8 mouse cellular contexts compared by ENCODE assay signal in genomic region chr10:127059174-127059967, GRCm38 (mm10). TPM values are rescaled to one million over a fixed set of nuclear protein-coding genes. Genes with fewer than 3 reads are reported as not detected.
DNase-seq lines count a peak whose midpoint lies in the region; ATAC-seq and TF ChIP-seq lines count a peak whose summit lies in the region.

No protein-coding gene starts in this region.

- no peak for TF ChIP-seq CTCF in CH12.LX (conservative IDR thresholded peaks at IDR 0.05 in 1 of 2, IDR thresholded peaks at IDR 0.05 in 1 of 2; ENCODE audit: low read depth in 2 of 2, low read length in 2 of 2)
- TF ChIP-seq CTCF in midbrain, postnatal 0 days (IDR thresholded peaks at IDR 0.05), result no peak

- H3K79me2 ChIP-seq in CH12.LX (replicated peaks; ENCODE audit: control insufficient read depth, extremely low read depth, insufficient read depth, poor library complexity, severe bottlenecking), result peaks cover 8% of the 10 kb centered on the region

- H3K27ac ChIP-seq in heart, embryonic 13.5 days (replicated peaks), result no peak overlapping the region; the same call in 1 of the 2 replicates
- H3K27ac ChIP-seq in CH12.LX (ENCODE audit: insufficient read depth, low read depth), result no peak overlapping the region
- peak overlapping the region; percentile 48; the same call in 1 of the 2 replicates for H3K27ac ChIP-seq in intestine, embryonic 15.5 days
- peak overlapping the region; percentile 92 for H3K27ac ChIP-seq in midbrain, postnatal 0 days (ENCODE audit: low read depth, low read length)

- TF ChIP-seq RAD21 in CH12.LX (IDR thresholded peaks at IDR 0.05; ENCODE audit: low read depth, low read length), result no peak

- peaks cover 30% of the 10 kb centered on the region for H3K4me1 ChIP-seq in heart, embryonic 13.5 days
- peaks cover 12 to 40% of the 10 kb centered on the region in 2 experiments for H3K4me1 ChIP-seq in CH12.LX (ENCODE audit: control insufficient read depth in 1 of 2, insufficient read depth in 2 of 2)
- peaks cover 26% of the 10 kb centered on the region for H3K4me1 ChIP-seq in intestine, embryonic 15.5 days (replicated peaks)
- H3K4me1 ChIP-seq in midbrain, postnatal 0 days (ENCODE audit: insufficient read depth, low read length), result 0 out of 2 replicates have a peak, but pooled peaks cover 4% of the 10 kb centered on the region

- H3K4me2 ChIP-seq in heart, embryonic 13.5 days, result peak overlapping the region; percentile 98
- H3K4me2 ChIP-seq in CH12.LX (ENCODE audit: insufficient read depth, low read depth, poor library complexity, severe bottlenecking), result peak overlapping the region; percentile 69
- peak overlapping the region; percentile 94 for H3K4me2 ChIP-seq in intestine, embryonic 15.5 days (replicated peaks)
- H3K4me2 ChIP-seq in midbrain, postnatal 0 days (ENCODE audit: low read depth, low read length, poor library complexity, severe bottlenecking), result peak overlapping the region; percentile 87

- H3K9me3 ChIP-seq in heart, embryonic 13.5 days, result no peaks in the 10 kb centered on the region
- H3K9me3 ChIP-seq in CH12.LX (replicated peaks; ENCODE audit: low read length), result no peaks in the 10 kb centered on the region
- H3K9me3 ChIP-seq in intestine, embryonic 15.5 days, result no peaks in the 10 kb centered on the region
- no peaks in the 10 kb centered on the region for H3K9me3 ChIP-seq in midbrain, postnatal 0 days (ENCODE audit: low read length)

- TF ChIP-seq POLR2A in CH12.LX (IDR thresholded peaks at IDR 0.05; ENCODE audit: low read depth, low read length), result no peak

- WGBS in heart, embryonic 13.5 days, result 2% methylated on average over 55 of the region's 92 CpGs
- under 1% methylated on average over 74 of the region's 92 CpGs for WGBS in intestine, embryonic 15.5 days
- under 1% methylated on average over 50 of the region's 92 CpGs for WGBS in midbrain, postnatal 0 days

- in situ Hi-C loops in CH12.LX (cut with MboI; ENCODE audit: low pct_ligation_motif_present, low pct_unique_long_range_greater_than_20kb, low sequenced_read_pairs), result no loop called here

- peaks cover 8% of the 10 kb centered on the region for H3K36me3 ChIP-seq in heart, embryonic 13.5 days
- H3K36me3 ChIP-seq in CH12.LX (replicated peaks in 1 of 2; ENCODE audit: control insufficient read depth in 1 of 2, insufficient read depth in 1 of 2, low read length in 1 of 2), result peaks cover 13 to 15% of the 10 kb centered on the region in 2 experiments
- peaks cover 4% of the 10 kb centered on the region; the same call in 1 of the 2 replicates for H3K36me3 ChIP-seq in intestine, embryonic 15.5 days
- peaks cover 31% of the 10 kb centered on the region for H3K36me3 ChIP-seq in midbrain, postnatal 0 days (ENCODE audit: insufficient read depth, low read length)

- intact Hi-C loops in heart, postnatal 36 days (cut with DNase I), result no loop called here

- no peak for DNase-seq in heart, postnatal 36 days
- DNase-seq in CH12.LX (ENCODE audit: extremely low read depth), result no peak
- DNase-seq in embryo, embryonic 11 days, result peak; percentile 70
- peak; percentile 49 for DNase-seq in midbrain, postnatal 0 days (ENCODE audit: low spot score)
- DNase-seq in layer of hippocampus, adult 18-20 months (ENCODE audit: low spot score in 2 of 2), result no peak
- DNase-seq in frontal cortex, postnatal 25 days (ENCODE audit: low spot score in 2 of 2), result no peak

- peaks cover 74% of the 10 kb centered on the region for H3K27me3 ChIP-seq in heart, embryonic 13.5 days (replicated peaks)
- H3K27me3 ChIP-seq in CH12.LX (replicated peaks), result peaks cover 37% of the 10 kb centered on the region
- H3K27me3 ChIP-seq in intestine, embryonic 15.5 days (replicated peaks), result no peaks in the 10 kb centered on the region
- no peaks in the 10 kb centered on the region for H3K27me3 ChIP-seq in midbrain, postnatal 0 days (ENCODE audit: insufficient read depth, low read length)

- dilution Hi-C loops in CH12.LX (cut with MboI; ENCODE audit: extremely low pct_ligation_motif_present, extremely low pct_unique_long_range_greater_than_20kb, low sequenced_read_pairs), result no loop called here

- TF ChIP-seq EP300 in CH12.LX (IDR thresholded peaks at IDR 0.05; ENCODE audit: low read length), result no peak

- ATAC-seq in heart, embryonic 13.5 days (ENCODE audit: extremely low read depth, insufficient number of reproducible peaks, low FRiP score, low TSS enrichment), result no peak
- ATAC-seq in intestine, embryonic 15.5 days, result no peak
- ATAC-seq in midbrain, postnatal 0 days (ENCODE audit: low FRiP score), result no peak

- H3K4me3 ChIP-seq in heart, embryonic 13.5 days, result peak overlapping the region; percentile 78
- peak overlapping the region; percentile 42 to 90 (median 58) for H3K4me3 ChIP-seq in CH12.LX (replicated peaks in 1 of 3; ENCODE audit: low read depth in 2 of 3, low read length in 2 of 3, poor library complexity in 1 of 3)
- peak overlapping the region; percentile 82 for H3K4me3 ChIP-seq in intestine, embryonic 15.5 days (replicated peaks)
- H3K4me3 ChIP-seq in midbrain, postnatal 0 days (ENCODE audit: low read depth, low read length), result peak overlapping the region; percentile 86

- H3K9ac ChIP-seq in heart, embryonic 13.5 days, result peak overlapping the region; percentile 86
- peak overlapping the region; percentile 91 for H3K9ac ChIP-seq in CH12.LX (ENCODE audit: insufficient read depth, low read depth)
- peak overlapping the region; percentile 78 for H3K9ac ChIP-seq in intestine, embryonic 15.5 days
- peak overlapping the region; percentile 96 for H3K9ac ChIP-seq in midbrain, postnatal 0 days (replicated peaks; ENCODE audit: low read length, poor library complexity, severe bottlenecking)

TF ChIP-seq in CH12.LX, 34 proteins besides CTCF, POLR2A, EP300 and RAD21:
- TF ChIP-seq BHLHE40 (IDR thresholded peaks at IDR 0.05; ENCODE audit: low read depth, low read length) (no peak), JUND (conservative IDR thresholded peaks at IDR 0.05; ENCODE audit: low read depth, low read length) (no peak), NELFE (IDR thresholded peaks at IDR 0.05; ENCODE audit: low read depth, low read length) (no peak), UBTF (IDR thresholded peaks at IDR 0.05; ENCODE audit: low read depth, low read length) (peak; percentile 25; the same call in 1 of the 2 replicates), MYC (IDR thresholded peaks at IDR 0.05; ENCODE audit: low read depth, low read length) (no peak)

RNA-seq across cellular contexts. Expression of gene March9, which starts 0.6 kb away (rescaled TPM):
- polyA plus RNA-seq in heart, embryonic 13.5 days (2015; fragmentation: Nextera tagmentation; extraction: Ambion mirVana), result 0.12 and 0.18 TPM in 2 replicates
- total RNA-seq in heart, postnatal 36 days (2021), result 1 to 10 TPM; 2.3 to 2.9 TPM
- total RNA-seq in CH12.LX (2012; rRNA removed) (3.4 and 3.6 TPM in 2 replicates), CH12.LX (2014; rRNA removed) (0.58 and 0.68 TPM in 2 replicates)
- polyA plus RNA-seq in CH12.LX (2012; ENCODE audit: insufficient read length, low read depth), result 0.97 and 1.0 TPM in 2 replicates
- 0.74 and 0.91 TPM in 2 replicates for polyA plus RNA-seq in intestine, embryonic 15.5 days (2015; fragmentation: Nextera tagmentation; extraction: Ambion mirVana)
- 84.0 and 90.0 TPM in 2 replicates for total RNA-seq in midbrain, postnatal 0 days (2014; rRNA removed)
- 8.6 and 9.8 TPM in 2 replicates for polyA plus RNA-seq in midbrain, postnatal 0 days (2015; fragmentation: Nextera tagmentation; extraction: Ambion mirVana)
- total RNA-seq in layer of hippocampus, adult 18-20 months (2021), result 10 to 100 TPM; 20.5 to 21.9 TPM

RNA-seq across cellular contexts. Expression of gene Cdk4, which starts 4.0 kb away (rescaled TPM):
- polyA plus RNA-seq in heart, embryonic 13.5 days (2015; fragmentation: Nextera tagmentation; extraction: Ambion mirVana), result 1,002 and 1,117 TPM in 2 replicates
- total RNA-seq in heart, postnatal 36 days (2021), result 10 to 100 TPM; 76.7 to 85.5 TPM
- total RNA-seq in CH12.LX (2012; rRNA removed) (257 and 304 TPM in 2 replicates), CH12.LX (2014; rRNA removed) (799 and 864 TPM in 2 replicates)
- 839 and 921 TPM in 2 replicates for polyA plus RNA-seq in CH12.LX (2012; ENCODE audit: insufficient read length, low read depth)
- polyA plus RNA-seq in intestine, embryonic 15.5 days (2015; fragmentation: Nextera tagmentation; extraction: Ambion mirVana), result 1,579 and 1,616 TPM in 2 replicates
- 311 and 365 TPM in 2 replicates for total RNA-seq in midbrain, postnatal 0 days (2014; rRNA removed)
- polyA plus RNA-seq in midbrain, postnatal 0 days (2015; fragmentation: Nextera tagmentation; extraction: Ambion mirVana), result 364 and 374 TPM in 2 replicates
- 10 to 100 TPM; 83.9 to 91.1 TPM for total RNA-seq in layer of hippocampus, adult 18-20 months (2021)

RNA-seq across cellular contexts. Expression of gene Tspan31, which starts 10.7 kb away (rescaled TPM):
- polyA plus RNA-seq in heart, embryonic 13.5 days (2015; fragmentation: Nextera tagmentation; extraction: Ambion mirVana), result 110 and 114 TPM in 2 replicates
- total RNA-seq in heart, postnatal 36 days (2021), result 10 to 100 TPM; 43.8 to 46.9 TPM
- total RNA-seq in CH12.LX (2012; rRNA removed) (81.5 and 85.9 TPM in 2 replicates), CH12.LX (2014; rRNA removed) (110 and 148 TPM in 2 replicates)
- polyA plus RNA-seq in CH12.LX (2012; ENCODE audit: insufficient read length, low read depth), result 72.8 and 79.9 TPM in 2 replicates
- 167 and 181 TPM in 2 replicates for polyA plus RNA-seq in intestine, embryonic 15.5 days (2015; fragmentation: Nextera tagmentation; extraction: Ambion mirVana)
- total RNA-seq in midbrain, postnatal 0 days (2014; rRNA removed), result 109 and 122 TPM in 2 replicates
- polyA plus RNA-seq in midbrain, postnatal 0 days (2015; fragmentation: Nextera tagmentation; extraction: Ambion mirVana), result 101 and 104 TPM in 2 replicates
- total RNA-seq in layer of hippocampus, adult 18-20 months (2021), result 10 to 100 TPM; 60.3 to 60.7 TPM

RNA-seq across cellular contexts. Expression of gene Cyp27b1, which starts 11.3 kb away (rescaled TPM):
- polyA plus RNA-seq in heart, embryonic 13.5 days (2015; fragmentation: Nextera tagmentation; extraction: Ambion mirVana), result 0.10 and 0.21 TPM in 2 replicates
- under 1 TPM; 0.14 to 0.31 TPM for total RNA-seq in heart, postnatal 36 days (2021)
- total RNA-seq in CH12.LX (2012; rRNA removed), result 0.34 and 0.42 TPM in 2 replicates
- 0.32 TPM in 2 replicates for total RNA-seq in CH12.LX (2014; rRNA removed)
- polyA plus RNA-seq in CH12.LX (2012; ENCODE audit: insufficient read length, low read depth), result 0.89 and 1.4 TPM in 2 replicates
- polyA plus RNA-seq in intestine, embryonic 15.5 days (2015; fragmentation: Nextera tagmentation; extraction: Ambion mirVana), result 0.05 and 0.11 TPM in 2 replicates
- total RNA-seq in midbrain, postnatal 0 days (2014; rRNA removed), result 0.22 TPM in 1 of 2 replicates, not detected in the other
- polyA plus RNA-seq in midbrain, postnatal 0 days (2015; fragmentation: Nextera tagmentation; extraction: Ambion mirVana), result 0.13 TPM in 1 of 2 replicates, not detected in the other
- 1 to 10 TPM in 1 of 2 experiments, under 1 TPM in 1; 0.91 to 1.2 TPM for total RNA-seq in layer of hippocampus, adult 18-20 months (2021)

RNA-seq across cellular contexts. Expression of gene Agap2, which starts 15.7 kb away (rescaled TPM):
- polyA plus RNA-seq in heart, embryonic 13.5 days (2015; fragmentation: Nextera tagmentation; extraction: Ambion mirVana), result not detected in 2 replicates
- 1 to 10 TPM; 5.6 to 7.0 TPM for total RNA-seq in heart, postnatal 36 days (2021)
- 43.5 and 46.0 TPM in 2 replicates for total RNA-seq in CH12.LX (2012; rRNA removed)
- 24.8 and 27.8 TPM in 2 replicates for total RNA-seq in CH12.LX (2014; rRNA removed)
- polyA plus RNA-seq in CH12.LX (2012; ENCODE audit: insufficient read length, low read depth), result 26.1 and 27.8 TPM in 2 replicates
- polyA plus RNA-seq in intestine, embryonic 15.5 days (2015; fragmentation: Nextera tagmentation; extraction: Ambion mirVana), result 0.16 and 0.43 TPM in 2 replicates
- total RNA-seq in midbrain, postnatal 0 days (2014; rRNA removed), result 330 and 343 TPM in 2 replicates
- 5.4 and 6.3 TPM in 2 replicates for polyA plus RNA-seq in midbrain, postnatal 0 days (2015; fragmentation: Nextera tagmentation; extraction: Ambion mirVana)
- 100 to 1,000 TPM; 807 to 841 TPM for total RNA-seq in layer of hippocampus, adult 18-20 months (2021)

Comparison
In these comparisons a context has a peak if more than half of its experiments do, and no peak if none do; other contexts are left out.
1. H3K27ac ChIP-seq: peak in intestine, embryonic 15.5 days (single experiment) and midbrain, postnatal 0 days (single experiment); none in heart, embryonic 13.5 days (single experiment) and CH12.LX (single experiment).
2. DNase-seq: peak in embryo, embryonic 11 days (single experiment) and midbrain, postnatal 0 days (single experiment); none in heart, postnatal 36 days (0 of 2), CH12.LX (single experiment), layer of hippocampus, adult 18-20 months (0 of 2) and frontal cortex, postnatal 25 days (0 of 2).
3. RNA of gene March9, which starts 0.6 kb away (total RNA-seq): 84.0 to 90.0 TPM in midbrain, postnatal 0 days and 20.5 to 21.9 TPM in layer of hippocampus, adult 18-20 months; 0.58 to 3.6 TPM in CH12.LX and 2.3 to 2.9 TPM in heart, postnatal 36 days; every median in the first group is over 4 times any median in the second.
4. Peak in every context shown above with its lines, with median percentiles within 50 percentile points of each other: H3K4me2 ChIP-seq, H3K4me3 ChIP-seq and H3K9ac ChIP-seq.